Mouse (Mus musculus) forebrain, embryonic 14.5 days (tissue): ENCODE results near the gene Map1b. TPM values are rescaled to one million over a fixed set of nuclear protein-coding genes. Genes with fewer than 3 reads are reported as not detected.

Experiments used
- ATAC-seq: fragments of 200-750 bp; cut with Nextera tagmentation; 2 replicates; pipeline ENCODE4 v1.8.0; 2017; ENCODE audit warnings: mild to moderate bottlenecking, moderate library complexity
- DNase-seq: peaks from one replicate; pipeline ENCODE4 v3.0.0-alpha.2; 2015; ENCODE audit warnings: low spot score
- H3K27ac ChIP-seq: fragments of 300-500 bp; sonication (generic); 2 replicates; pipeline ENCODE4 v1.5.1; 2014; ENCODE audit warnings: low read depth, mild to moderate bottlenecking, control low read depth, low read length, moderate library complexity
- H3K27me3 ChIP-seq: fragments of 300-500 bp; sonication (generic); replicated peaks from 2 replicates; pipeline ENCODE4 v1.6.1; 2014; ENCODE audit warnings: low read length, control low read depth, mixed read lengths; ENCODE audit not compliant: control insufficient read depth, insufficient read depth
- H3K36me3 ChIP-seq: fragments of 300-500 bp; sonication (generic); 2 replicates; pipeline ENCODE4 v1.6.1; 2014; ENCODE audit warnings: low read length, control low read depth; ENCODE audit not compliant: control insufficient read depth, insufficient read depth
- H3K4me1 ChIP-seq: fragments of 300-500 bp; sonication (generic); 2 replicates; pipeline ENCODE4 v1.6.1; 2014; ENCODE audit warnings: antibody characterized with exemption, low read length, control low read depth; ENCODE audit not compliant: control insufficient read depth, insufficient read depth
- H3K4me2 ChIP-seq: fragments of 300-500 bp; sonication (generic); 2 replicates; pipeline ENCODE4 v1.6.1; 2014; ENCODE audit warnings: mild to moderate bottlenecking, control low read depth, low read length
- H3K4me3 ChIP-seq: fragments of 300-500 bp; sonication (generic); 2 replicates; pipeline ENCODE4 v1.5.1; 2014; ENCODE audit warnings: low read depth, low read length, control low read depth
- H3K9ac ChIP-seq: fragments of 300-500 bp; sonication (generic); 2 replicates; pipeline ENCODE4 v1.6.1; 2014; ENCODE audit warnings: mild to moderate bottlenecking, low read length, control low read depth, moderate library complexity
- H3K9me3 ChIP-seq: fragments of 300-500 bp; sonication (generic); replicated peaks from 2 replicates; pipeline ENCODE4 v1.6.1; 2016; ENCODE audit warnings: low read length, control low read depth, mixed read lengths; ENCODE audit not compliant: control insufficient read depth
- WGBS: fragments of 180-500 bp; shearing (Covaris S2); extraction: QIAGEN DNeasy Blood & Tissue Kit; methylation state at CpG from one replicate; pipeline ENCODE4 v1.1.7; 2014; 5-methylcytosine and 5-hydroxymethylcytosine counted together
- polyA plus RNA-seq: library from polyadenylated mRNA; unstranded; fragments of >200 nt; fragmentation: Nextera tagmentation; extraction: Ambion mirVana; gene quantifications from 2 replicates; pipeline ENCODE4 v1.2.1, GENCODE M21; 2014

The Map1b gene
- polyA plus RNA-seq, 1 experiment from 2014 or later = 1,380 TPM

GRCm38 (mm10) chr13:99411761-99412160 lies 104.6 kb downstream of the Map1b start:
- ATAC-seq (no peak), DNase-seq (no peak)
- Histone ChIP-seq H3K4me3 (no peak overlapping the region), H3K36me3 (peaks cover 39% of the 10 kb centered on the region), H3K4me2 (no peak overlapping the region), H3K9ac (no peak overlapping the region), H3K4me1 (peaks cover 8% of the 10 kb centered on the region; the same call in 1 of the 2 replicates), H3K9me3 (no peaks in the 10 kb centered on the region), H3K27me3 (no peaks in the 10 kb centered on the region), H3K27ac (no peak overlapping the region)
- 93% methylated on average over 3 of the region's 3 CpGs for WGBS

- DNase-seq (no peak), ATAC-seq (no peak)
- H3K27ac ChIP-seq = no peak overlapping the region
- no peaks in the 10 kb centered on the region for H3K27me3 ChIP-seq
- H3K36me3 ChIP-seq = peaks cover 39% of the 10 kb centered on the region
- WGBS = 89% methylated on average over 14 of the region's 14 CpGs
- no peaks in the 10 kb centered on the region for H3K9me3 ChIP-seq
- no peak overlapping the region for H3K4me3 ChIP-seq
- H3K4me2 ChIP-seq = no peak overlapping the region
- H3K4me1 ChIP-seq = peaks cover 8% of the 10 kb centered on the region; the same call in 1 of the 2 replicates
- no peak overlapping the region for H3K9ac ChIP-seq
Measured at GRCm38 (mm10) chr13:99410611-99411515, 105.5 kb downstream of the Map1b start.

- Histone ChIP-seq H3K27ac (peak overlapping the region; percentile 28; the same call in 1 of the 2 replicates), H3K27me3 (no peaks in the 10 kb centered on the region), H3K4me2 (no peak overlapping the region), H3K4me1 (peaks cover 7% of the 10 kb centered on the region; the same call in 1 of the 2 replicates), H3K36me3 (peaks cover 41% of the 10 kb centered on the region), H3K9me3 (no peaks in the 10 kb centered on the region), H3K9ac (no peak overlapping the region), H3K4me3 (no peak overlapping the region)
- ATAC-seq = no peak
- DNase-seq = no peak
- 23% methylated on average over 2 of the region's 2 CpGs for WGBS
Measured at GRCm38 (mm10) chr13:99409216-99409615, 107.1 kb downstream of the Map1b start.

- Histone ChIP-seq H3K4me3 (no peak overlapping the region), H3K4me1 (peaks cover 19% of the 10 kb centered on the region), H3K27ac (no peak overlapping the region), H3K4me2 (no peak overlapping the region), H3K9ac (no peak overlapping the region), H3K27me3 (no peaks in the 10 kb centered on the region), H3K36me3 (no peaks in the 10 kb centered on the region; the same call in 1 of the 2 replicates), H3K9me3 (no peaks in the 10 kb centered on the region)
- 82% methylated on average over 4 of the region's 4 CpGs for WGBS
- no peak for DNase-seq
- no peak for ATAC-seq
Measured at GRCm38 (mm10) chr13:99399373-99399772, 117.0 kb downstream of the Map1b start.

- no peak overlapping the region for H3K9ac ChIP-seq
- 85% methylated on average over 12 of the region's 12 CpGs for WGBS
- H3K9me3 ChIP-seq = no peaks in the 10 kb centered on the region
- H3K27me3 ChIP-seq = no peaks in the 10 kb centered on the region
- H3K4me1 ChIP-seq = peaks cover 19% of the 10 kb centered on the region
- H3K27ac ChIP-seq = peak overlapping the region; percentile 60; the same call in 1 of the 2 replicates
- H3K4me2 ChIP-seq = no peak overlapping the region
- H3K36me3 ChIP-seq = no peaks in the 10 kb centered on the region
- no peak for DNase-seq
- no peak for ATAC-seq
- H3K4me3 ChIP-seq = no peak overlapping the region
Measured at GRCm38 (mm10) chr13:99398149-99398701, 118.1 kb downstream of the Map1b start.

GRCm38 (mm10) chr13:99397228-99397627 lies 119.1 kb downstream of the Map1b start:
- peaks cover 19% of the 10 kb centered on the region for H3K4me1 ChIP-seq
- H3K9ac ChIP-seq = no peak overlapping the region
- H3K4me3 ChIP-seq = no peak overlapping the region
- ATAC-seq = peak; percentile 98
- H3K36me3 ChIP-seq = no peaks in the 10 kb centered on the region
- no peaks in the 10 kb centered on the region for H3K27me3 ChIP-seq
- no peak overlapping the region for H3K4me2 ChIP-seq
- no peaks in the 10 kb centered on the region for H3K9me3 ChIP-seq
- H3K27ac ChIP-seq = peak overlapping the region; percentile 60
- WGBS = 12% methylated on average over 7 of the region's 7 CpGs
- peak; percentile 93 for DNase-seq

- Histone ChIP-seq H3K4me3 (no peak overlapping the region), H3K4me1 (peaks cover 19% of the 10 kb centered on the region), H3K9me3 (no peaks in the 10 kb centered on the region), H3K27ac (peak overlapping the region; percentile 27; the same call in 1 of the 2 replicates), H3K36me3 (no peaks in the 10 kb centered on the region), H3K4me2 (no peak overlapping the region), H3K27me3 (no peaks in the 10 kb centered on the region), H3K9ac (no peak overlapping the region)
- no peak for DNase-seq
- no peak for ATAC-seq
- 45% methylated on average over 12 of the region's 12 CpGs for WGBS
Measured at GRCm38 (mm10) chr13:99395531-99395930, 120.8 kb downstream of the Map1b start.

GRCm38 (mm10) chr13:99394694-99395093 lies 121.6 kb downstream of the Map1b start:
- Histone ChIP-seq H3K27me3 (no peaks in the 10 kb centered on the region), H3K36me3 (no peaks in the 10 kb centered on the region), H3K27ac (no peak overlapping the region), H3K9me3 (no peaks in the 10 kb centered on the region), H3K4me1 (peaks cover 19% of the 10 kb centered on the region), H3K9ac (no peak overlapping the region), H3K4me3 (no peak overlapping the region), H3K4me2 (no peak overlapping the region)
- ATAC-seq = no peak
- 59% methylated on average over 3 of the region's 3 CpGs for WGBS
- no peak for DNase-seq

- Histone ChIP-seq H3K27me3 (no peaks in the 10 kb centered on the region), H3K4me2 (no peak overlapping the region), H3K9ac (no peak overlapping the region), H3K36me3 (no peaks in the 10 kb centered on the region), H3K27ac (no peak overlapping the region), H3K9me3 (no peaks in the 10 kb centered on the region), H3K4me1 (peaks cover 16% of the 10 kb centered on the region), H3K4me3 (no peak overlapping the region)
- WGBS = 77% methylated on average over 3 of the region's 3 CpGs
- ATAC-seq = no peak
- no peak for DNase-seq
Measured at GRCm38 (mm10) chr13:99393128-99393527, 123.2 kb downstream of the Map1b start.
